Mouse (Mus musculus) limb, embryonic 14.5 days (tissue): Measurements from ENCODE around the gene Myof. TPM values are rescaled to one million over a fixed set of nuclear protein-coding genes. Genes with fewer than 3 reads are reported as not detected.

Experiments used
- ATAC-seq: fragments of 200-750 bp; cut with Nextera tagmentation; 2 replicates; pipeline ENCODE4 v1.8.0; 2017; ENCODE audit warnings: low read depth, moderate number of reproducible peaks, moderate TSS enrichment; ENCODE audit not compliant: low FRiP score
- DNase-seq: peaks from one replicate; pipeline ENCODE4 v3.0.0-alpha.2; 2015; ENCODE audit warnings: low spot score
- H3K27ac ChIP-seq: fragments of 300-500 bp; sonication (generic); replicated peaks from 2 replicates; pipeline ENCODE4 v1.5.1; 2014; ENCODE audit warnings: low read depth, mild to moderate bottlenecking, low read length, moderate library complexity, mixed read lengths
- H3K27me3 ChIP-seq: fragments of 300-500 bp; sonication (generic); 2 replicates; pipeline ENCODE4 v1.6.1; 2014; ENCODE audit warnings: low read length, mixed read lengths; ENCODE audit not compliant: control insufficient read depth, insufficient read depth
- H3K36me3 ChIP-seq: fragments of 300-500 bp; sonication (generic); 2 replicates; pipeline ENCODE4 v1.6.1; 2014; ENCODE audit warnings: mild to moderate bottlenecking, low read length, moderate library complexity, mixed read lengths; ENCODE audit not compliant: control insufficient read depth, insufficient read depth
- H3K4me1 ChIP-seq: fragments of 300-500 bp; sonication (generic); 2 replicates; pipeline ENCODE4 v1.6.1; 2014; ENCODE audit warnings: antibody characterized with exemption, low read length, mixed read lengths; ENCODE audit not compliant: control insufficient read depth, insufficient read depth
- H3K4me2 ChIP-seq: fragments of 300-500 bp; sonication (generic); replicated peaks from 2 replicates; pipeline ENCODE4 v1.6.1; 2014; ENCODE audit warnings: low read depth, mild to moderate bottlenecking, low read length, moderate library complexity; ENCODE audit not compliant: severe bottlenecking
- H3K4me3 ChIP-seq: fragments of 300-500 bp; sonication (generic); replicated peaks from 2 replicates; pipeline ENCODE4 v1.5.1; 2014; ENCODE audit warnings: low read length
- H3K9ac ChIP-seq: fragments of 300-500 bp; sonication (generic); 2 replicates; pipeline ENCODE4 v1.6.1; 2014; ENCODE audit warnings: mild to moderate bottlenecking, low read depth, low read length, moderate library complexity; ENCODE audit not compliant: severe bottlenecking
- H3K9me3 ChIP-seq: fragments of 300-500 bp; sonication (generic); 2 replicates; pipeline ENCODE4 v1.6.1; 2016; ENCODE audit warnings: low read length; ENCODE audit not compliant: control insufficient read depth
- POLR2A ChIP-seq: fragments of 200-500 bp; IDR thresholded peaks from 2 replicates; pipeline ENCODE4 v1.8.0; 2012; ENCODE audit warnings: inconsistent platforms, mild to moderate bottlenecking, moderate library complexity, borderline replicate concordance; ENCODE audit not compliant: insufficient read depth, insufficient read length; ENCODE audit errors: extremely low read depth
- WGBS: fragments of 180-500 bp; shearing (Covaris S2); extraction: QIAGEN DNeasy Blood & Tissue Kit; methylation state at CpG from one replicate; pipeline ENCODE4 v1.1.7; 2014; 5-methylcytosine and 5-hydroxymethylcytosine counted together
- polyA plus RNA-seq, 2 experiments: library from polyadenylated mRNA; depleted of rRNA in 1 of 2; stranded (reverse) in 1 of 2; unstranded in 1 of 2; fragments of >200 nt; fragmentation: Nextera tagmentation in 1 of 2; extraction: Ambion mirVana in 1 of 2; gene quantifications; 2 replicates each; pipeline versions ENCODE4 v1.2.1 to v1.2.3; 2012 to 2014

The Myof gene
- polyA plus RNA-seq, 2 experiments: 21.8 to 35.9 TPM

DNA sequence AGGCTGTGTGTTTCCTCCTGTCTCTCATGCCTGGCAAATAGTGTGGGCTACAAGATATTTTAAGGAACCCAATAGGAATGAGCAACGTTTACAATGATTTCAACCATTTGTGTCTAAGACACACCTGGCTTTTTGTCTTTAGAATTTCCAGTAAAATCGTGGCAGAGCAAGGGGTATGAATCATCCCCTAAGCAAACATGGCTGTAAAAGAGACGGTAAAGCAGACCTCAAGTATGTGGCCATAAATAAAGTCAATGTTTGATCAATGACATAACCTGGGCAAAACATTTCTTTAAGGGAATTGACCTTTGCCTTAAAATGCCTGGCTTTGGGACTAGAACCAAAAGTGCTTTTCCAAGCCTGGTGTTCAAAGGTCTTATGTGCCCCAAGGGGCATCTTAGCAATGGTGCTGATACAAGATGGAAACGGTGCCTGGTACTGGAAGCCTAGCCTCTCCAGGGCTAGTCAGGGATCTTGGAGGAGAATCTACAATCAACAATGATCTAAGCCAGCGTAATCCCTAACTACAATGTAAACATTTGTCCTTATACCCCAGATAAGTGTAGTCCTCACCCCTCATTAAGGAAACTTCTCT lies 39.7 kb upstream of the Myof start:
- Histone ChIP-seq H3K9ac (no peak overlapping the region), H3K27me3 (no peaks in the 10 kb centered on the region), H3K4me2 (no peak overlapping the region), H3K27ac (no peak overlapping the region), H3K9me3 (no peaks in the 10 kb centered on the region), H3K36me3 (no peaks in the 10 kb centered on the region), H3K4me1 (no peaks in the 10 kb centered on the region), H3K4me3 (no peak overlapping the region)
- no peak for TF ChIP-seq POLR2A
- DNase-seq (no peak), ATAC-seq (no peak)
- WGBS: 49% methylated on average over 5 of the region's 5 CpGs

DNA sequence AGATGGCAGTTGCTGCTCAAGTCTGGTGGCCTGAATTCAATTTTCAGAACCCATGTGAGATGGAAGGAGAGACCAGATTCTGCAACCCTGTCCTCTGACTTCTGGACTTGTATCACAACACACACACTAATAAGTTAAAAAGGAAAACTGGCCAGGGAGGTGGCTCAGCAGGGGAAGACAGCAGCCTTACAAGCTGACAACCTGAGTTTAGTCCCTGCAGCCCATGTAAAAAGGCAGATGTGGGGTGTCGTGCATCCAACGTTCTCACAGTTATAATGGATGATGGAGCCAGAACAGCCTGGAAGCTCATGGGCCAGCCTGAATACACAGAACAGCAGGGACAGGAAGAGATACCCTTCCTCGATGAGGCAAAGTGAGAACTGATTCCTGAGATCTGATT lies 38.0 kb upstream of the Myof start:
- 68% methylated on average over 3 of the region's 3 CpGs for WGBS
- Histone ChIP-seq H3K27ac (no peak overlapping the region), H3K4me2 (no peak overlapping the region), H3K36me3 (no peaks in the 10 kb centered on the region), H3K9me3 (no peaks in the 10 kb centered on the region), H3K4me1 (no peaks in the 10 kb centered on the region), H3K4me3 (no peak overlapping the region), H3K9ac (no peak overlapping the region), H3K27me3 (no peaks in the 10 kb centered on the region)
- no peak for TF ChIP-seq POLR2A
- no peak for ATAC-seq
- DNase-seq: no peak

DNA sequence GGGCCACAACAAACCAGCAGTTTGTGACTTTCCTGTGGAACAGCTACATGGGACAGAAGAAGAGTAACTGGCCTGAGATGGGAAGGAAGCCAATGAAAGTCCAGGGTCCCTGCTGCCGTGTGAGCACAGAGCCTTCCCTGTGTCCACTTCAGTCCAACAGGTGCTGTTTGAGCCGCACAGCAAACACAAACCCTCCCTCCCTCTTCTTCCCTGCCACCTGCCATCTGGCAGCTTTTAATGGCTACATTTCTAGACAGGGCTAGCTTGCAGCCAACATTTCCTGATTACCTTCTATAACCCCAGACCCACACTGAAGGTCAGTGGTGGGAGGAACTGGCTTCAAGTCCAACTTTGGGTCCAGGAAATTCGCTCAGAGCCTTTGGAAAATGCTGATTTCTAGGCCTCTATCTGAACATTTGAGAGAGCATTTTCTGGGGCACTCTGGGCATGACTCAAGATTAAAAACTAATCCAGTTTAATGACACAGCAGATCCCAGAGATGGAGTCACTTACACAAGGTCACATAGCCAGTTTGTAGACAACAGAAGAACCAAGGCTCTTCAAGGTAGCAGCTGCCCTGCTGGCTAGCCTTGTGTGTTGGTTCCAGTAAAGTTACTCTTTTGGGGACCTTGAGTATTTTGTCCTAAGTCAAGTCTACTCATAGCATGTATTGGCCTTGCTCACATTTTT lies 34.6 kb upstream of the Myof start:
- H3K36me3 ChIP-seq: peaks cover 6% of the 10 kb centered on the region
- no peak for TF ChIP-seq POLR2A
- 66% methylated on average over 3 of the region's 3 CpGs for WGBS
- H3K4me3 ChIP-seq: no peak overlapping the region
- H3K4me2 ChIP-seq: no peak overlapping the region
- no peaks in the 10 kb centered on the region for H3K27me3 ChIP-seq
- ATAC-seq (no peak), DNase-seq (no peak)
- no peaks in the 10 kb centered on the region for H3K4me1 ChIP-seq
- no peak overlapping the region for H3K9ac ChIP-seq
- no peak overlapping the region for H3K27ac ChIP-seq
- no peaks in the 10 kb centered on the region for H3K9me3 ChIP-seq

DNA sequence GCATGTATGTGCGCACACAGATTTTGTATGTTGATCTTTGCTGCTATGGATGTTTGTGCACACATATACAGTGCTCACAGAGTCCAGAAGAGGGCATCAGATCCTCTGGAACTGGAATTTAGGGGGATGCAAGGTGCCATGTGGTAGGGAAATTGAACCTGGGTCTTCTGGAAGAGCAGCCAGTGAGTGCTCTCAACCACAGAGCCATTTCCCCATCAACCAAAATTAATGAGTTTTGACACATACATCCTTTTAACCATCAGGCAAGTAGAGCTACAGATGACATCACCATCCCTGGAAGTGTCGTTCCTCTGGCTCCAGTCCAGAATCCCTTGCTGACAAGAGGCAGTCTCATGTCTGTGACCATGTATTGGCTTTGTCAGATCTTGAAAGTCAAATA lies 32.9 kb upstream of the Myof start:
- Histone ChIP-seq H3K36me3 (peaks cover 15% of the 10 kb centered on the region), H3K9ac (no peak overlapping the region), H3K27ac (no peak overlapping the region), H3K4me2 (no peak overlapping the region), H3K4me1 (no peaks in the 10 kb centered on the region), H3K27me3 (no peaks in the 10 kb centered on the region), H3K4me3 (no peak overlapping the region), H3K9me3 (no peaks in the 10 kb centered on the region)
- DNase-seq (no peak), ATAC-seq (no peak)
- WGBS: 78% methylated on average over 2 of the region's 2 CpGs
- no peak for TF ChIP-seq POLR2A

DNA sequence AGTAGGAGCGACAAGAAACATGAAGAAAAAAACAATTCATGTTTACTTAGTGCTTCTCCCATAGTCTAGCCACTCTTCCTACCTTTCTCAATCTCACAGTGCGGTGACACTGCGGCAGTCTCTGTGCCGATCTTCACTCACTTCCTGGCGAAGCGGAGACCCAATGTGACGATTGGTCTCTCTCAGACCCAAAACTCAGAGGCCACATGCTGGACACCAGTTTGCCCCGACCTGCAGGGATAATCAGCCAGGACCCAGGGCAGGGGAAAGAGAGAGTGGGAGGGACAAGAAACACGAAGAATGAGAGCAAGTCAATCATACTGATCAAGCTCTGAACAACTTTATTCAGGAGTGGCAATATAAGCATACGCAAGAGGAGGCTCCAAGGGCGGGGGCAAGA lies 31.7 kb upstream of the Myof start:
- H3K27ac ChIP-seq: no peak overlapping the region
- H3K4me2 ChIP-seq: no peak overlapping the region
- 84% methylated on average over 11 of the region's 11 CpGs for WGBS
- DNase-seq (no peak), ATAC-seq (no peak)
- no peaks in the 10 kb centered on the region for H3K4me1 ChIP-seq
- H3K9me3 ChIP-seq: no peaks in the 10 kb centered on the region
- peaks cover 27% of the 10 kb centered on the region for H3K36me3 ChIP-seq
- H3K27me3 ChIP-seq: no peaks in the 10 kb centered on the region
- H3K4me3 ChIP-seq: no peak overlapping the region
- TF ChIP-seq POLR2A: no peak
- H3K9ac ChIP-seq: no peak overlapping the region
